Mouse (Mus musculus) c-Kit-positive CD71-positive TER-119-positive erythroid progenitor cells, embryonic 14.5 days (primary cell): Measurements from ENCODE around the gene Fpr1.
"Not testable (repeated sequence)": the region's sequence is repeated elsewhere in the genome, so short reads cannot be mapped to it uniquely, and the experiment has no call there.

Experiments
- DNase-seq: peaks from one replicate; pipeline ENCODE4 v3.0.0-alpha.2; 2013; ENCODE audit warnings: low spot score

Gene Fpr1

DNA sequence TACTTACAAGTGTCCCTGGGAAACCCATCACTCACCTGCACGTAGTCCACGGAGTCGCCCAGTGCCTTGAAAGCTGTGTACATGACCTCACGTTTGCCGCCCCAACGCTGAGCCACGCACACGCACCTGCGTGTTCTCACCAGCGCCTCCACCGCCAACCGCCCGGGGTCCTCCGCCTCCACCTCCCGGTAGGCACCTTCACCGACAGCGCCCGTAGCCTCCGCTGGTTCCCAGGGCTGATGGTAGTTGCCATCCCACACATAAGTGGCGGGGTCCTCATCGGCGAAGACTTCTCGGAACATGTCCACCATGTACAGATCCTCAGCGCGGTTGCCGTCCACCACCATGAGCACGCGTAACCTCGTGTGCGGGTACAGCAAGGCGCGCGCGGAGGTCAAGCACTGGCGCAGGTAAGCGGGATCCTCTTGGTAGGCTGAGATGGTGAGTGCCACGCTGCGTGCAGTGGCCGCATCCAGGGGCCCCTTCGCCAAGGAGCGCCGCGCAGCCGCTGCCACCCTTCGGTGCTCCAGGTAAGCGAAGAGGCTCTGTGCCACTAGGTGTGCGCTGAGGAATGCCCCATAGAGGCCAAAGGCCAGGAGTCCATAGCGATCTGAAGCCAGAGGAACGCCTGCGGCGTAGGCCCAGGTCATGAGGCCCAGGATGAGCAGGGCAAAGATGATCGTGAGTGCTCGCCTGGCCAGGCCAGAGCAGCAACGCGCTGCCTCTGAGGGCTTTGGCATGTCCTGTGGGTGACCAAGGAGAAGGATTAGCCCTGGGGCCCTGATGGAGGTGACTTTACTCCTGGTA, 33.6 kb downstream of the Fpr1 start:
- no peak for DNase-seq

GRCm38 (mm10) chr17:17848988-17849387, 34.8 kb downstream of the Fpr1 start:
- DNase-seq, result peak; percentile 13

DNA sequence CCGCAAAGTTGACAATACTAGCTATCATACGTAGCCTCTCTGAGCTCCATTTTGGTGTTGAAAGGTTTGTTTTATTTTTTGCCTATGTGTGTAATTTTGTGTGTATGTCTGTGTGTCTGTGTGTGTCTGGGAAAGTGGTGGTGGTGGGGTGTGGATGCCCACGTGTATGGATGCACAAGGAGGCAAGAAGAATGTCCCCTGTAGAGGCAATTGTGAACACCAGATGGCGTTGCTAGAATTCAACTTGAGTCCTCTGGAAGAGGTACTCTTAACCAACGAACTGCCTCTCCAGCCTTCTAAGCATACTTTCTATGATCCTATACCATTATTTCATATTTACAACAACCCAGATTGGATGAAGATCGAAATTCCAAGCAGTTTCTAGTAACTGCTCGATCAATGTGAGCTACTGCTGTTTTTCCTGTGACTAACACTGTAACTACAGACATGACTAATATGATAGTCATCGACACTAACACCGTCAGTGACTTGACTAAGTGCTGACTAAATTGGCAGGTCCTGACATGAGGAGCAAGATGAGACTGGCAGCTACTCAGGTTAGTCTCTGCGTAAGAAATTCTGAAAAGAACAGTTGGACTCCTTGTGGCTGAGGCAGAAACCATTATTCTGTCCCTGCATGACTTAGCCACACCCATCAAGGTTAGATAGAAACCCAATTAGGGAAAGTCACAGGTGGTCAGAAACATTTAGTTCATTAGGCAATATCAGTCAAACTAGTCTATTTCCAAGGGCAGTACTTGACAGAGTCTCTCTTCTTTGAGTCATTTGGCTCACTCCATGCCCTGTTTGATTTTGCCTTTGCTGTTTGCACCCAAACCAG, 38.3 kb downstream of the Fpr1 start:
- no peak for DNase-seq

DNA sequence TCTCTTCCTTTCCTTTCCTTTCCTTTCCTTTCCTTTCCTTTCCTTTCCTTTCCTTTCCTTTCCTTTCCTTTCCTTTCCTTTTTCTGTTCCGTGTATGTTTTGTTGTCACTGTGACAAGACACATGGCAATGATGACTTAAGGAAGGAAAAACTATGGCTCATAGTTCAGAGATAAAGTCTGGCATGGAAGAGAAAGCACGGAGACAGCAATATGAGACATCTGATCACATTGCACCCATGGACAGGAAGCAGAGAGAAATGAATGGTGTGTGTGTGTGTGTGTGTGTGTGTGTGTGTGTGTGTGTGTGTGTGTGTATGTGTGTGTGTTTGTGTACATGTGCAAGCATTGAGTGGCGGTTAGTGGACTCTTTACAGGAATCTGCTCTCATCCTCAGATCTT, 39.1 kb downstream of the Fpr1 start:
- DNase-seq, result not testable (repeated sequence)

- no peak for DNase-seq
These were observed 40.0 kb downstream of the Fpr1 start for GRCm38 (mm10) chr17:17843534-17844261.

DNA sequence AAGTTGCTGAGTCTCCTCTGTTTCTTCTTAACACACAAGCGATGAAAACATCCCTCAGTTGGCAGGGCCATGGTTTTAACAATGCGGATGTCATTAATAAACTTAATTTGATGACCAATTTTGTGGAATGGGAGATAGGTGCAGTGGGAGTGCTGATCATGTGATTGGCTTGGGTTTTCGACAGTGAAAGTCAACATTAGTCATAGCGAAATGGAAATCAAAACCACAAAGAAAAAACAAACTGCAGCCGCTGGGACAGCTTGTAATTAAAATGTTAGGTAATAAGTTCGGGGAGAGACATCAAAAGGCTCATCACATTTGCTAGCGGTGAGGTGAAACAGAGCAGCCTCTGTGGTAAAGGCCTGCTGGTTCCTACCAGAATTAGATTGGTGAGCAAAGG, 42.9 kb downstream of the Fpr1 start:
- DNase-seq, result no peak

DNA sequence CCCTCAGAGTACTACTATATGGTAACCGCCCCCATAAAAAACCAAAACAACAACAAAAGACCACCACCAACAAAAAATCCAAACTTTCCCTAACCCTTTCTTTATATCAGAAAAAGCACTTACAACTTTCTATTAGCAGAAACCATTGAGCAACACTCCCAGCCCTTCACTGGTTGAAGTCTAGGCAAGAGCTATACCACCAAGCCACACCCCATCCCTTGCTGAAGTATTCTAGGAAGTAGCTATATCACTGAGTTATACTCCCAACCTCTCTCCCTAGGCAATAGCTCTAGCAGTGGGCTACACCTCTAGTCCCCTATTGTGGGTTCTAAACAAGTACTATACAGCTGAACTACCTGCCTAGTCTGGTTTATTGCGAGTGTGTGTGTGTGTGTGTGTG, 44.5 kb downstream of the Fpr1 start:
- peak; percentile 7 for DNase-seq

GRCm38 (mm10) chr17:17837919-17838701, 45.6 kb downstream of the Fpr1 start:
- DNase-seq, result peak; percentile 88

DNA sequence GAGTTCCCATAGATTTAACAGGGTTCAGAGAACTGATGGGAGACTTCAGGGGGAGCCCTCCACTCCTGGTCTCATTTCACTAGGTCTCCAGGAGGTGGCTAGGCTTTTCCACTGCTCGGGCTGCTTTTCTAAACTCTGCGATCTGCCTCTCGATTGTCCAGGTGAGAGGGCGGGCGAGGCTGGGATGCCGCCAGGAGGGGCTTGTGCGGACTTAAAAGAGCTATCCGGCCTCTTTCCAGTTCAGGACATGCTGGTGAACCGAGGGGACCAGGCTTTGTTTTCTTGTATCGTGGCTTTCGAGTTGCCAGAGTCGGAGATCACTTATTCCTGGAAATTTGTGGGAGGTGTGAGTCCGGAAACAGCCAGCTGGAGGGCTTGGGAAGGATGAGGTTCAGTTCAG, 46.3 kb downstream of the Fpr1 start:
- DNase-seq, result no peak

DNA sequence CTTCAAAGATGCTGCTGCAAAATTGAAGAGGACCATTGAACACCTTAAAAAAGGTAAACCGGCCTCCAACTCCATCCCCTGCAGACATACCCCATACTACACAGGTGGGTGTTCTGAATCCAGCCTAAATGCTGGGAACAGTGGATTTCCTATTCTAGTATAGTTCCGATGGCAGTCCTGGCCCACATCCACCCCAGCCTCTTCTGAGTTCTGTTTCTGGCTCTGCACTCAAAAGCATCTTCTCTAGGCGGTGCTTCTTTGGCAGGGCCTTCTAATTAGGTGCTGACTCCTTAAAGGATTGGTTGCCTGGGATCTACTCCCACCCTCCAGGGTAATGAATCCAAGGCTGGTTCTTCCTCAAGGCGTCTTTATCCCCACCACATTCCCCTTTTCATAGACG, 47.6 kb downstream of the Fpr1 start:
- DNase-seq, result no peak

DNA sequence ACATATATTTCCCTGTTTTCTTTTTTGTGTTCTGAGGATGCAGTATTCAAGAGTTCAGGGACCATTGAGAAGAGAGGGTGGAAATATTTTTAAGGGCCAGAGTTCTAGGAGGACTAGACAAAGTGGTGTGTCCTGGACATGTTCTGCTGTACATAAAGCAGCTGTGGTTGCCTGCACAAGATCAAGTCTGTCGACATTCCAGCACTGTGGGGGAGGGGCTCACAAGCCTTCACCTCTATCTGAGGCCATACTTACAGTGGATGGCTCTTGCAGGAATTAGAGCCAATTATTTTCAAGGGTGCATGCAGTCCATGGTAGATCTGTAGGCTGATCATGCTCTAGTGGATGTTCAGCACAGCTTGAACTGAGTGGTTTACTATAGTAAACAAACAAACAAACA, 48.8 kb downstream of the Fpr1 start:
- DNase-seq, result no peak

GRCm38 (mm10) chr17:17830731-17831130, 53.0 kb downstream of the Fpr1 start:
- no peak for DNase-seq

GRCm38 (mm10) chr17:17829816-17830535, 53.8 kb downstream of the Fpr1 start:
- DNase-seq, result no peak

DNA sequence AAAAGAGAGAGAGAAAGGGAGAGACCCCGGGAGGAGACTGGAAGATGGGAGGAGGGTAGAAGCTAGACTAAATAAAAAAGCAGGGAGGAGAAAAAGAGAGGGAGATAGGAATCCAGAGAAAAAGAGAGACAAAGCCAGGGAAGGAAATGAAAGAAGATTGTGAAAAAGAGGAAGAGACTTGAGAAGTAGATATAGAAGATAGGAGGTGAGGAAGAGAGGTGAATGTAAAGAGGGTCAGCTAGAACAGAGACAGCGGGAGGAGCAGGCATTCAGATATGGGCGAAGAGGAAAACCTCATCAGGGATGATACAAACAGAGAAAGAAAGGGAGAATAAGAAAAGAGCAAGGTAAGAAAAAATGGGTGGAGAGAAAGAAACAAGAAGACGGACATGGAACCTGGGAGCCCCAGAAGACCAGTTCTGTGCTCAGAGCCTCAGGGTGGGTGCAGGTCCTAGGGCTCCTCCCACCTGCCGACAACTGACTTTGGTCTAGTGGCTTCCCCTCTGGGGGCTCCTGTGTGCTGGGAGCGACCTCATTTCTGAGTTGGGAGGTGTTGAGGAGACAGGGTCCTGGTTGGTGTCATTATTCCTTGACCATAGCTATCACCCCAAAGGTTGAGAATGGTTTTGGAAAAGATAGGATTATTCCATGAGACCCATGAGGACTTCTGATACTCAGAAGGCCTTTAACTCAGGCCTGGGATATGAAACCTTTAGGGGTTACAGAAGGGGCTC, 54.5 kb downstream of the Fpr1 start:
- DNase-seq, result no peak

- no peak for DNase-seq
These were observed 55.4 kb downstream of the Fpr1 start for GRCm38 (mm10) chr17:17828191-17828981.

GRCm38 (mm10) chr17:17827658-17828190, 56.0 kb downstream of the Fpr1 start:
- no peak for DNase-seq

GRCm38 (mm10) chr17:17826751-17827657, 56.7 kb downstream of the Fpr1 start, which contains the start of gene Spaca6:
Spaca6 (plus strand) TSS chr17:17827158.
- DNase-seq, result no peak
